Mouse (Mus musculus): Measurements from ENCODE around the gene Wdr4.

The Wdr4 gene

GRCm38 (mm10) chr17:31445061-31445731 lies 74.6 kb downstream of the Wdr4 start:
- peak; percentile 7 for DNase-seq (ENCODE audit: low read depth, low spot score)

Measured in 3T3-L1 (cell line).